Mouse (Mus musculus): Measurements from ENCODE around the gene Arf1. TPM values are rescaled to one million over a fixed set of nuclear protein-coding genes. Genes with fewer than 3 reads are reported as not detected.

Gene Arf1
- polyA plus RNA-seq, 1 experiment, result 375 TPM

- Histone ChIP-seq H3K9me3 (replicated peaks; ENCODE audit: control insufficient read depth, insufficient read depth, low read length, poor library complexity, severe bottlenecking) (no peaks in the 10 kb centered on the region), H3K36me3 (ENCODE audit: control insufficient read depth, insufficient read depth, low read length, poor library complexity, severe bottlenecking) (no peaks in the 10 kb centered on the region), H3K27ac (ENCODE audit: insufficient read depth, low read length) (no peak overlapping the region), H3K9ac (ENCODE audit: low read depth, poor library complexity, severe bottlenecking) (peak overlapping the region; percentile 65; the same call in 1 of the 2 replicates), H3K4me3 (ENCODE audit: low read depth, low read length) (no peak overlapping the region), H3K4me1 (ENCODE audit: control insufficient read depth, insufficient read depth, low read length) (peaks cover 2% of the 10 kb centered on the region), H3K27me3 (ENCODE audit: control insufficient read depth, insufficient read depth, low read length, poor library complexity, severe bottlenecking) (0 out of 2 replicates have a peak, but pooled peaks cover 3% of the 10 kb centered on the region)
- TF ChIP-seq POLR2A (IDR thresholded peaks at IDR 0.05; ENCODE audit: insufficient read depth, low read length) (no peak), EP300 (IDR thresholded peaks at IDR 0.05; ENCODE audit: insufficient read depth, low read depth, low read length) (no peak), CTCF (IDR thresholded peaks at IDR 0.05; ENCODE audit: low read depth, low read length) (no peak)
Observed at GRCm38 (mm10) chr11:59264593-59264992, 36.5 kb upstream of the Arf1 start.

- H3K9ac ChIP-seq (ENCODE audit: low read depth, poor library complexity, severe bottlenecking), result peak overlapping the region; percentile 65
- TF ChIP-seq CTCF (IDR thresholded peaks at IDR 0.05; ENCODE audit: low read depth, low read length) (no peak), EP300 (IDR thresholded peaks at IDR 0.05; ENCODE audit: insufficient read depth, low read depth, low read length) (no peak), POLR2A (IDR thresholded peaks at IDR 0.05; ENCODE audit: insufficient read depth, low read length) (no peak)
- peaks cover 2% of the 10 kb centered on the region for H3K4me1 ChIP-seq (ENCODE audit: control insufficient read depth, insufficient read depth, low read length)
- peak overlapping the region; percentile 43 for H3K4me3 ChIP-seq (ENCODE audit: low read depth, low read length)
- no peaks in the 10 kb centered on the region for H3K36me3 ChIP-seq (ENCODE audit: control insufficient read depth, insufficient read depth, low read length, poor library complexity, severe bottlenecking)
- H3K9me3 ChIP-seq (replicated peaks; ENCODE audit: control insufficient read depth, insufficient read depth, low read length, poor library complexity, severe bottlenecking), result no peaks in the 10 kb centered on the region
- H3K27ac ChIP-seq (ENCODE audit: insufficient read depth, low read length), result no peak overlapping the region
- 0 out of 2 replicates have a peak, but pooled peaks cover 3% of the 10 kb centered on the region for H3K27me3 ChIP-seq (ENCODE audit: control insufficient read depth, insufficient read depth, low read length, poor library complexity, severe bottlenecking)
Observed at GRCm38 (mm10) chr11:59263870-59264563, 35.9 kb upstream of the Arf1 start.

DNA sequence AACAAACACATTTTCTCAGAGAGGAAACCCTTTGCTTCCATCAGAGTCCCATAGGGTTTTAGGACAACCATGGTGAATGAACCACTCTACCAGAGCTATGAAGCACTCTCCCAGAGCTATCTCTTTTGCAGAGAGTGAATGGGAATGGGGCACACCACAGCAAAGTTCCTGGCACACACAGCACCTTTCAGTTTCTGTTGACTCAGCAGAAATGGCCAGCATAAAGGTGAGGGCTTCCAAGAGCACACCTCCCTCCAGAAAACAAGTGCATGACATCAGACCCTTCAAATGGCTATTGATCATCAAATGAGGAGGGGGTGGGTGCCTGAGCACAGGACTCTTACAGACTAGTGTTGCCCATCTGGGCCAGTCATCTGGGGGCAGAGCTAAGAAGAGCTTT, 34.2 kb upstream of the Arf1 start:
- Histone ChIP-seq H3K9me3 (replicated peaks; ENCODE audit: control insufficient read depth, insufficient read depth, low read length, poor library complexity, severe bottlenecking) (no peaks in the 10 kb centered on the region), H3K36me3 (ENCODE audit: control insufficient read depth, insufficient read depth, low read length, poor library complexity, severe bottlenecking) (no peaks in the 10 kb centered on the region), H3K27ac (ENCODE audit: insufficient read depth, low read length) (no peak overlapping the region), H3K4me3 (ENCODE audit: low read depth, low read length) (no peak overlapping the region), H3K9ac (ENCODE audit: low read depth, poor library complexity, severe bottlenecking) (no peak overlapping the region), H3K27me3 (ENCODE audit: control insufficient read depth, insufficient read depth, low read length, poor library complexity, severe bottlenecking) (0 out of 2 replicates have a peak, but pooled peaks cover 3% of the 10 kb centered on the region), H3K4me1 (ENCODE audit: control insufficient read depth, insufficient read depth, low read length) (peaks cover 2% of the 10 kb centered on the region)
- TF ChIP-seq CTCF (IDR thresholded peaks at IDR 0.05; ENCODE audit: low read depth, low read length), result no peak
- TF ChIP-seq EP300 (IDR thresholded peaks at IDR 0.05; ENCODE audit: insufficient read depth, low read depth, low read length), result no peak
- TF ChIP-seq POLR2A (IDR thresholded peaks at IDR 0.05; ENCODE audit: insufficient read depth, low read length), result no peak

DNA sequence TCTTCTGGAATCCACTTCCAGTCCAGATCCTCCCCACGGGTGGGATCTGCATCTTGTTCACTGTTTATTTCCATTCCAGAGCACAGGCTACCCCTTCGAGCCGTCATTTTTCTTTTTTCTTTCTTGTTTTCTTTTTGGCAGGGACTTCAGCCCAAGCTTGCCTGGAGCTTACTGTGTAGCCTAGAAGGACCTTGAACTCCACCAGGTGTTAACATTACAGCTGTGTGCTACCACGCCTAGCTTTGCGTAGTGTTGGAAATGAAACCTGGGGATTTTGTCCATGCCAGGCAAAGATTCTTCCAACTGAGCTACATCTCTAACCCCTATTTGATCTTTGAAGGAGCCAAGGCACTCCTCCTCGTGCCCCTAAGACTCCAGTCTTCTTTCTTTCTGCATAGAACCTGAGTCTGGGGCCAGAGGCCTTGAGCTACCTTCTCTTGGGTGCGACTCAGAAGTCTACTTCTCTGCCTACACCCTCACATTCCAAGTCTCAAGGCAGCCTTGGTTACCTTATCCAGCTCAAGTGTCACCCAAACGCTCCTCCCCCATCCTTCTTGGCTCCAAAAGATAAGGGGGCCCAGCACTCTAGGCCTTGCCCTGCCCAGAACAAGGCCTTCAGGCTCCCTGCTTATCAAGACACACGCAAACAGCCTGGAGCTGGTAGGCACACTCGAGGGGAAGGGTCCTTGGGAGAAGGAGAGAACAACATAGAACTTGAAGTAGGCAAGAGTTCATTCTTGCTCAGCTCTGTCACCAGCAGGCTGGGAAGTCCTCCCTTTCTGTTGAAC, 32.8 kb upstream of the Arf1 start:
- no peak overlapping the region for H3K4me3 ChIP-seq (ENCODE audit: low read depth, low read length)
- peaks cover 2% of the 10 kb centered on the region for H3K4me1 ChIP-seq (ENCODE audit: control insufficient read depth, insufficient read depth, low read length)
- H3K9me3 ChIP-seq (replicated peaks; ENCODE audit: control insufficient read depth, insufficient read depth, low read length, poor library complexity, severe bottlenecking), result no peaks in the 10 kb centered on the region
- 0 out of 2 replicates have a peak, but pooled peaks cover 3% of the 10 kb centered on the region for H3K27me3 ChIP-seq (ENCODE audit: control insufficient read depth, insufficient read depth, low read length, poor library complexity, severe bottlenecking)
- TF ChIP-seq POLR2A (IDR thresholded peaks at IDR 0.05; ENCODE audit: insufficient read depth, low read length) (no peak), EP300 (IDR thresholded peaks at IDR 0.05; ENCODE audit: insufficient read depth, low read depth, low read length) (no peak), CTCF (IDR thresholded peaks at IDR 0.05; ENCODE audit: low read depth, low read length) (no peak)
- no peaks in the 10 kb centered on the region for H3K36me3 ChIP-seq (ENCODE audit: control insufficient read depth, insufficient read depth, low read length, poor library complexity, severe bottlenecking)
- H3K27ac ChIP-seq (ENCODE audit: insufficient read depth, low read length), result no peak overlapping the region
- H3K9ac ChIP-seq (ENCODE audit: low read depth, poor library complexity, severe bottlenecking), result no peak overlapping the region

DNA sequence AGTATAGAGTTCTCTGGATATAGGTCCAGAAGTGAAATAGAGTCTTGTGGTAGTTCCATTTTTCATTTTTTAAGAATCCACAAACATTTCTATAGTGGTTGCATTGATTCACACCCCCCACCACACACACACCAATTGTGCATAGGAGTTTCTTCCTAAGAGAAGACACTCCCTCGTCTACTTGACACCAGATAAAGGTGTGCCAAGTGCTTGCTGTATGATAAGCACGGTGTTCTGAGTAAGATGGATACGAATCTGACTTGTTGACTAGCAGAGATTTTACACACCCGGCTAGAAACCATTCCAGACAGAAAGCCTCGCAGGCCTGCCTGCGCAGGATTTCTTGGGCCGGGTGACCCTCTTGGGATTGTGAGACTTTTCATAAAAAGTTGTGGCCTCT, 31.6 kb upstream of the Arf1 start:
- Histone ChIP-seq H3K4me3 (ENCODE audit: low read depth, low read length) (no peak overlapping the region), H3K9me3 (replicated peaks; ENCODE audit: control insufficient read depth, insufficient read depth, low read length, poor library complexity, severe bottlenecking) (no peaks in the 10 kb centered on the region), H3K27ac (ENCODE audit: insufficient read depth, low read length) (no peak overlapping the region), H3K9ac (ENCODE audit: low read depth, poor library complexity, severe bottlenecking) (no peak overlapping the region), H3K4me1 (ENCODE audit: control insufficient read depth, insufficient read depth, low read length) (peaks cover 2% of the 10 kb centered on the region), H3K36me3 (ENCODE audit: control insufficient read depth, insufficient read depth, low read length, poor library complexity, severe bottlenecking) (no peaks in the 10 kb centered on the region), H3K27me3 (ENCODE audit: control insufficient read depth, insufficient read depth, low read length, poor library complexity, severe bottlenecking) (0 out of 2 replicates have a peak, but pooled peaks cover 3% of the 10 kb centered on the region)
- TF ChIP-seq POLR2A (IDR thresholded peaks at IDR 0.05; ENCODE audit: insufficient read depth, low read length), result no peak
- TF ChIP-seq CTCF (IDR thresholded peaks at IDR 0.05; ENCODE audit: low read depth, low read length), result no peak
- TF ChIP-seq EP300 (IDR thresholded peaks at IDR 0.05; ENCODE audit: insufficient read depth, low read depth, low read length), result no peak

GRCm38 (mm10) chr11:59248101-59248500, 20.0 kb upstream of the Arf1 start:
- Histone ChIP-seq H3K4me1 (ENCODE audit: control insufficient read depth, insufficient read depth, low read length) (peaks cover 5% of the 10 kb centered on the region), H3K36me3 (ENCODE audit: control insufficient read depth, insufficient read depth, low read length, poor library complexity, severe bottlenecking) (no peaks in the 10 kb centered on the region), H3K27me3 (ENCODE audit: control insufficient read depth, insufficient read depth, low read length, poor library complexity, severe bottlenecking) (no peaks in the 10 kb centered on the region), H3K4me3 (ENCODE audit: low read depth, low read length) (no peak overlapping the region), H3K9me3 (replicated peaks; ENCODE audit: control insufficient read depth, insufficient read depth, low read length, poor library complexity, severe bottlenecking) (no peaks in the 10 kb centered on the region), H3K9ac (ENCODE audit: low read depth, poor library complexity, severe bottlenecking) (no peak overlapping the region), H3K27ac (ENCODE audit: insufficient read depth, low read length) (no peak overlapping the region)
- TF ChIP-seq EP300 (IDR thresholded peaks at IDR 0.05; ENCODE audit: insufficient read depth, low read depth, low read length), result no peak

All from ES-Bruce4 (cell line).